Mouse (Mus musculus) adrenal gland, postnatal 10 days (tissue): Measurements from ENCODE around the gene Olfr295. TPM values are rescaled to one million over a fixed set of nuclear protein-coding genes. Genes with fewer than 3 reads are reported as not detected.

Source experiments
- DNase-seq: peaks from one replicate; pipeline ENCODE4 v3.0.0; 2021; ENCODE audit warnings: mixed read lengths
- long read RNA-seq, 2 experiments: library from polyadenylated mRNA; stranded (forward); transcript quantifications; one replicate each; pipeline ENCODE4 v2.0.0; 2021
- total RNA-seq, 2 experiments: library from RNA; stranded (reverse); gene quantifications; 2 replicates each; pipeline ENCODE4 v1.2.3; 2021

Olfr295 gene
- total RNA-seq: not detected
- long read RNA-seq, experiment 1: 0 reads
- long read RNA-seq, experiment 2: 0 reads

GRCm38 (mm10) chr7:86583562-86583961, at the start of gene Olfr295:
TSS of gene Olfr295 (plus strand) at chr7:86583862.
- DNase-seq: no peak

GRCm38 (mm10) chr7:86616543-86616942, 32.9 kb downstream of the Olfr295 start, which contains the start of gene Olfr294:
TSS of gene Olfr294 (minus strand) at chr7:86616643.
- no peak for DNase-seq

Other genes with a start within 250 kb of the Olfr295 start
- gene Olfr307, start 246.3 kb upstream of the Olfr295 start, total RNA-seq: not detected
- not detected for gene Olfr305, start 216.9 kb upstream of the Olfr295 start, total RNA-seq
- not detected for gene Olfr304, start 197.2 kb upstream of the Olfr295 start, total RNA-seq
- not detected for gene Olfr303, start 186.1 kb upstream of the Olfr295 start, total RNA-seq
- gene Olfr301, start 180.0 kb upstream of the Olfr295 start, total RNA-seq: not detected
- not detected for gene Olfr299, start 123.9 kb upstream of the Olfr295 start, total RNA-seq
- not detected for gene Olfr298, start 91.4 kb upstream of the Olfr295 start, total RNA-seq
- gene Olfr297, start 63.9 kb upstream of the Olfr295 start, total RNA-seq: not detected
- gene Olfr294, start 32.8 kb downstream of the Olfr295 start, total RNA-seq: not detected
- gene Olfr293, start 65.2 kb downstream of the Olfr295 start, total RNA-seq: not detected
- gene Olfr292, start 104.5 kb downstream of the Olfr295 start, total RNA-seq: not detected
- under 1 TPM; 0.58 to 0.87 TPM for gene Folh1, start 192.1 kb downstream of the Olfr295 start, total RNA-seq
- not detected for gene Vmn2r77, start 211.2 kb downstream of the Olfr295 start, total RNA-seq